Mouse (Mus musculus) hindbrain, embryonic 14.5 days (tissue): ENCODE data around the gene Ddx27. TPM values are rescaled to one million over a fixed set of nuclear protein-coding genes. Genes with fewer than 3 reads are reported as not detected.

ENCODE experiments used
- ATAC-seq: fragments of 200-750 bp; cut with Nextera tagmentation; 2 replicates; pipeline ENCODE4 v1.8.0; 2017; ENCODE audit warnings: moderate number of reproducible peaks, mild to moderate bottlenecking, moderate TSS enrichment, moderate library complexity; ENCODE audit not compliant: low FRiP score
- DNase-seq: peaks from one replicate; pipeline ENCODE4 v3.0.0-alpha.2; 2015; ENCODE audit warnings: low spot score
- H3K27ac ChIP-seq: fragments of 300-500 bp; sonication (generic); 2 replicates; pipeline ENCODE4 v1.5.1; 2014; ENCODE audit warnings: mild to moderate bottlenecking, moderate library complexity
- H3K27me3 ChIP-seq: fragments of 300-500 bp; sonication (generic); 2 replicates; pipeline ENCODE4 v1.6.1; 2014; ENCODE audit warnings: mild to moderate bottlenecking, low read length, mixed read lengths; ENCODE audit not compliant: control insufficient read depth, insufficient read depth
- H3K36me3 ChIP-seq: fragments of 300-500 bp; sonication (generic); replicated peaks from 2 replicates; pipeline ENCODE4 v1.6.1; 2014; ENCODE audit not compliant: control insufficient read depth, insufficient read depth
- H3K4me1 ChIP-seq: fragments of 300-500 bp; sonication (generic); replicated peaks from 2 replicates; pipeline ENCODE4 v1.6.1; 2014; ENCODE audit warnings: antibody characterized with exemption, low read length, mixed read lengths; ENCODE audit not compliant: control insufficient read depth, insufficient read depth
- H3K4me2 ChIP-seq: fragments of 300-500 bp; sonication (generic); replicated peaks from 2 replicates; pipeline ENCODE4 v1.6.1; 2014; ENCODE audit warnings: mild to moderate bottlenecking, moderate library complexity
- H3K4me3 ChIP-seq: fragments of 300-500 bp; sonication (generic); replicated peaks from 2 replicates; pipeline ENCODE4 v1.5.1; 2014; ENCODE audit warnings: mild to moderate bottlenecking, low read length
- H3K9ac ChIP-seq: fragments of 300-500 bp; sonication (generic); 2 replicates; pipeline ENCODE4 v1.6.1; 2014
- H3K9me3 ChIP-seq: fragments of 300-500 bp; sonication (generic); 2 replicates; pipeline ENCODE4 v1.6.1; 2016; ENCODE audit warnings: low read length; ENCODE audit not compliant: control insufficient read depth
- WGBS: fragments of 180-500 bp; shearing (Covaris S2); extraction: QIAGEN DNeasy Blood & Tissue Kit; methylation state at CpG from one replicate; pipeline ENCODE4 v1.1.7; 2014; 5-methylcytosine and 5-hydroxymethylcytosine counted together
- polyA plus RNA-seq: library from polyadenylated mRNA; unstranded; fragments of >200 nt; fragmentation: Nextera tagmentation; extraction: Ambion mirVana; gene quantifications from 2 replicates; pipeline ENCODE4 v1.2.1, GENCODE M21; 2014

Gene Ddx27
- polyA plus RNA-seq, result 28.1 and 29.3 TPM in 2 replicates

- Histone ChIP-seq H3K9ac (peak within 1 kb of the TSS; percentile 67), H3K9me3 (no peaks in the 10 kb centered on the region), H3K36me3 (peaks cover 22% of the 10 kb centered on the region), H3K27ac (peak within 1 kb of the TSS; percentile 82), H3K4me3 (peak within 1 kb of the TSS; percentile 67), H3K4me2 (peak within 1 kb of the TSS; percentile 79), H3K4me1 (peaks cover 11% of the 10 kb centered on the region), H3K27me3 (no peaks in the 10 kb centered on the region)
- WGBS, result 3% methylated on average over 37 of the region's 37 CpGs
- ATAC-seq (peak; percentile 93), DNase-seq (peak; percentile 96)
Observed at GRCm38 (mm10) chr2:167014702-167015381, at the start of gene Ddx27. Ddx27 (plus strand) TSS chr2:167015193.

DNA sequence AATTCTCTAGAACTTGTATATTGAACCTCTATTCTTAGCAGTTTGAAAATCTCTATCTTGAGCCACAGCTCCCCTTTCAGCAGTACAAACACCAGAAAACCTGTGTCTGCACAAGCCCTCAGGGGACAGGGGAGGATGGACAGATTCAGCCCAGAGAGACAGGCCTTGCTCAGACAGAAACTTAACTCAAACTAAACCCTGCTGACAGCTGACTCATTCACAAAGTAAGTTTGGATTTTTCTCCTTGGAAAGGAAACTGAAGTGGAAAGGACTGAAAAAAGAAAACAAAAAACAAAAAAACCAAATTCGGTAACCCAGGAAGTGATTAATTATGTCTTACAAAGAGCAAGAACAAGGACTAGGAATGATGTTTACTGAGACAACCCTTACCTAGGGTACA is 41.8 kb upstream of the Ddx27 start:
- H3K4me3 ChIP-seq, result no peak overlapping the region

DNA sequence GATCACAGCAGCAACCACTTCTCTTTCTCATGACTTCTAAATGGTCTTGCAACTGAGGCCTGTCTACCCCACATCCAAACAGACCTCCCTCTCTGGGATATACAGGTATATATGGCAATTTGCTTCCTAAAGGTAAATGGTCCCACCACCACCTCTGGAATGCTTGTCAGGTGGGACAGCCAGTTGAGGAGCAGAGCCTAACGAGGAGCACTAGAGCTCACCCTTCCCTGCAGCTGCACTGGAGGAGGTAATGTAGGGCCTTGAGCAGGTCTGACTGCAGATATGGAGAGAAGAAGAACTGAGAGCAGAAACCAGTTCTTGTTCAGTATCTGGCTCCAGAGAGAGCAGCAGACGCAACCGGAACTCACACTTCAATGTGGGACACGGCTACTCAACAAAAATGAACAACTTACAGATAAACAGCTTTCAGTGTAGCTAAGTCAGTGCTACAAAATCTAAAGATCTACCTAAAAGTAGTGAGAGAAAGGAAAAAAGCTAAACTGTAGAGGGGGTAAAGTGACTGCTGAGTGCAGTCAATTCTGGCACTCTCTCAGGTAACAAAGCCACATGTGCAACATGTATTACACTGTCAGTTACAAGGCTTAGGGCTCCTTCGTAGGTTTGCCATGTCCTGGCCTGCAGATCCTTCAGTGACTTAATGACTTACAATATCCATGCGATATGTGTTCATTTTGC is 40.7 kb upstream of the Ddx27 start:
- no peak overlapping the region for H3K27ac ChIP-seq
- 77% methylated on average over 6 of the region's 6 CpGs for WGBS
- no peaks in the 10 kb centered on the region for H3K27me3 ChIP-seq
- H3K9ac ChIP-seq, result no peak overlapping the region
- ATAC-seq (no peak), DNase-seq (no peak)
- H3K4me2 ChIP-seq, result no peak overlapping the region
- H3K4me3 ChIP-seq, result no peak overlapping the region
- H3K36me3 ChIP-seq, result no peaks in the 10 kb centered on the region
- H3K4me1 ChIP-seq, result peaks cover 15% of the 10 kb centered on the region; the same call in 1 of the 2 replicates
- H3K9me3 ChIP-seq, result no peaks in the 10 kb centered on the region

More for the DNA sequence above, 41.8 kb upstream of the Ddx27 start:
- WGBS, result 87% methylated on average over 1 of the region's 1 CpGs
- Histone ChIP-seq H3K27ac (no peak overlapping the region), H3K9ac (no peak overlapping the region), H3K27me3 (no peaks in the 10 kb centered on the region), H3K9me3 (no peaks in the 10 kb centered on the region), H3K36me3 (no peaks in the 10 kb centered on the region), H3K4me2 (no peak overlapping the region), H3K4me1 (peaks cover 15% of the 10 kb centered on the region; the same call in 1 of the 2 replicates)
- ATAC-seq (no peak), DNase-seq (no peak)

DNA sequence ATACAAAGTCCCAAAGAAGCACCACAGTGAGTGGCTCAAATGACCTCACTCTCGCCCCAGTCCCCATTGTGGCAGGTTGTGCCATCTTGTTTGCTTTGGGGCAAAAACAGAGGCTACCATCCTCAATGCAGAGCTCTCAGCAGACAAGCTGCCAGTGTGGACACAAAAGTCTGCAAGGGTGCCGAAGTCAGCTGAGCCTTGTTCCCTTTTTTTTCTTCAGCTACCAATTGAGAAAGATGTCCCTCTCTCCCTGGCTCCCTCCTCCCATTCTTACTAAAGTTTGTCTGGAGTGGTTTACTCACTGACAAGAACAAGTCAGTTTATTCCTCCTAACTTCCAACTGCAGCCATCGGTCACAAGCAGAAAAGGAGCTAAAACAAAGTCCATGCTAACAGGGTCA is 38.6 kb upstream of the Ddx27 start:
- ATAC-seq, result no peak

DNA sequence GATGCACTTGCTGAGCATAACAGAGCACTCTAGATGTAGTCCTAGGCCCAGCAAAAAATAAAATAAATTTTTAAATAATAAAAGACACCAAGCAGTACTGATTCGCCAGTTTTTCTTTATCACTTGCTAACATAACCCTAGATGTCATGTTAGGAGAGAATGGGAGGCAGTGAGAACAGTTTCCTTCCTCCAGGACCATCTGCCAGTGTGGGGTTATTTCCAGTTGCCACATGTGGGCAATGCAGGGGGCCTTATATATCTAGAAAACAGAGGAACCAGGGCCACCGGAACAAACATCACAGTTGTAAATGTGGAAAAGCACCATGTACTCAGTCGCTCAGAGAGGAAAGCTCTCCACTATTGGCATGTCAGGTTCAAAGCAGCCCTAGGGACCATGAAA is 37.5 kb upstream of the Ddx27 start:
- no peaks in the 10 kb centered on the region for H3K36me3 ChIP-seq
- H3K4me2 ChIP-seq, result no peak overlapping the region
- H3K27me3 ChIP-seq, result no peaks in the 10 kb centered on the region
- 79% methylated on average over 3 of the region's 3 CpGs for WGBS
- peaks cover 15% of the 10 kb centered on the region; the same call in 1 of the 2 replicates for H3K4me1 ChIP-seq
- DNase-seq, result no peak
- H3K9me3 ChIP-seq, result no peaks in the 10 kb centered on the region
- no peak overlapping the region for H3K9ac ChIP-seq
- ATAC-seq, result no peak
- no peak overlapping the region for H3K4me3 ChIP-seq
- H3K27ac ChIP-seq, result no peak overlapping the region

More for the DNA sequence above, 38.6 kb upstream of the Ddx27 start:
- Histone ChIP-seq H3K9ac (no peak overlapping the region), H3K4me1 (peaks cover 15% of the 10 kb centered on the region; the same call in 1 of the 2 replicates), H3K4me3 (no peak overlapping the region), H3K27me3 (no peaks in the 10 kb centered on the region), H3K27ac (no peak overlapping the region), H3K36me3 (no peaks in the 10 kb centered on the region), H3K4me2 (no peak overlapping the region), H3K9me3 (no peaks in the 10 kb centered on the region)
- DNase-seq, result no peak
- 78% methylated on average over 3 of the region's 3 CpGs for WGBS

DNA sequence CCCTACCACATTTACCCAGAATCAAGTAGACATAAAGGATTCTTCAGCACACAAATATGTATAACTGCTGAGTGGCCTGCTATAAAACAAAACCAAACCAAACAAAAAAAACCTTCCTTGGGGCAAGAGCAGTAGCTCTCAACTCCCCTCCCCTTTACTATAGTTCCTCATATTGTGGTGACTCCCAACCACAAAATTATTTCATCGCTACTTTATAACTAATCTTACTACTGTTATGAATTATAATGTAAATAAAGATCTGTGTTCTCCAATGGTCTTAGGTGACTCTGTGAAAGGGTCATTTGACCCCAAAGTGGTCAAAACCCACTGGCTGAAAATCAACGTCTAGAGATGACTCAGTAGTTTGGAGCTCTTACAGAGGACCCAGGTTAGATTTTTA is 34.8 kb upstream of the Ddx27 start:
- Histone ChIP-seq H3K9ac (no peak overlapping the region), H3K4me3 (no peak overlapping the region), H3K36me3 (no peaks in the 10 kb centered on the region), H3K27ac (no peak overlapping the region), H3K27me3 (no peaks in the 10 kb centered on the region), H3K4me1 (0 out of 2 replicates have a peak, but pooled peaks cover 10% of the 10 kb centered on the region), H3K4me2 (no peak overlapping the region), H3K9me3 (no peaks in the 10 kb centered on the region)
- 86% methylated on average over 2 of the region's 2 CpGs for WGBS
- ATAC-seq (no peak), DNase-seq (no peak)

- Histone ChIP-seq H3K36me3 (no peaks in the 10 kb centered on the region), H3K9me3 (no peaks in the 10 kb centered on the region), H3K4me3 (no peak overlapping the region), H3K4me1 (no peaks in the 10 kb centered on the region), H3K27ac (no peak overlapping the region), H3K9ac (no peak overlapping the region), H3K4me2 (no peak overlapping the region), H3K27me3 (no peaks in the 10 kb centered on the region)
- 86% methylated on average over 4 of the region's 4 CpGs for WGBS
- ATAC-seq, result no peak
- DNase-seq, result no peak
Observed at GRCm38 (mm10) chr2:166983351-166983894, 31.6 kb upstream of the Ddx27 start.

DNA sequence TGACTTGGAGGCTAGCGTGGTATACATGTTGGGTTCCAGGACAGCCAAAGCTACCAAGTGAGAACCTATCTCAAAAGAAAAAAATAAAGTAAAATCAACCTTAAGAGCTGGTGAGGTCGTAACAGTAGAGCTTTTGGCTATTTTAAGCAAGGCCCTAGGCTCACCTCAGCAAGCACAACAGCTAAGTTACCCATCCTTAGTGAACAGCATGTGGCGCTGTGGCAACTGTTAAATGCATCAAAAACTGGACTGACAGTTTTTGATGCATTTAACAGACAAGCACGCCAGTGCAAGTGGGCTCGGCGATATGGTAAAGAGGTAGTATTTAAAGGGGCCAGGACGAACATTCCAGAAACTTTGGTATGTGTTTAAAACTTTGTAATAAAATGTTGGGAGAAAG is 24.1 kb upstream of the Ddx27 start:
- Histone ChIP-seq H3K9ac (no peak overlapping the region), H3K9me3 (no peaks in the 10 kb centered on the region), H3K4me3 (no peak overlapping the region), H3K4me1 (peaks cover 30% of the 10 kb centered on the region), H3K27me3 (no peaks in the 10 kb centered on the region), H3K36me3 (no peaks in the 10 kb centered on the region), H3K4me2 (no peak overlapping the region), H3K27ac (no peak overlapping the region)
- 89% methylated on average over 7 of the region's 7 CpGs for WGBS
- DNase-seq (no peak), ATAC-seq (no peak)

- DNase-seq, result no peak
- peaks cover 34% of the 10 kb centered on the region for H3K4me1 ChIP-seq
- no peak overlapping the region for H3K4me3 ChIP-seq
- H3K9me3 ChIP-seq, result no peaks in the 10 kb centered on the region
- ATAC-seq, result no peak
- no peak overlapping the region for H3K27ac ChIP-seq
- no peaks in the 10 kb centered on the region for H3K27me3 ChIP-seq
- H3K9ac ChIP-seq, result no peak overlapping the region
- H3K4me2 ChIP-seq, result no peak overlapping the region
- H3K36me3 ChIP-seq, result no peaks in the 10 kb centered on the region
Observed at GRCm38 (mm10) chr2:166991945-166992344, 23.0 kb upstream of the Ddx27 start.
